Mouse (Mus musculus) forebrain, embryonic 10.5 days (tissue): Measurements from ENCODE around the gene Tgif2. TPM values are rescaled to one million over a fixed set of nuclear protein-coding genes. Genes with fewer than 3 reads are reported as not detected.
"Not testable (repeated sequence)": the region's sequence is repeated elsewhere in the genome, so short reads cannot be mapped to it uniquely, and the experiment has no call there.

ENCODE experiments used
- DNase-seq: peaks from one replicate; pipeline ENCODE4 v3.0.0-alpha.2; 2017; ENCODE audit warnings: low spot score; ENCODE audit errors: extremely low spot score
- H3K27ac ChIP-seq: fragments of 300-500 bp; sonication (generic); 2 replicates; pipeline ENCODE4 v1.5.1; 2016; ENCODE audit warnings: mild to moderate bottlenecking
- H3K27me3 ChIP-seq: fragments of 300-500 bp; sonication (generic); 2 replicates; pipeline ENCODE4 v1.6.1; 2016; ENCODE audit warnings: mild to moderate bottlenecking; ENCODE audit not compliant: poor library complexity, severe bottlenecking
- H3K36me3 ChIP-seq: fragments of 300-500 bp; sonication (generic); replicated peaks from 2 replicates; pipeline ENCODE4 v1.6.1; 2016; ENCODE audit warnings: mild to moderate bottlenecking, moderate library complexity
- H3K4me1 ChIP-seq: fragments of 300-500 bp; sonication (generic); 2 replicates; pipeline ENCODE4 v1.6.1; 2016
- H3K4me3 ChIP-seq: fragments of 300-500 bp; sonication (generic); 2 replicates; pipeline ENCODE4 v1.5.1; 2016; ENCODE audit warnings: mild to moderate bottlenecking, moderate library complexity
- H3K9me3 ChIP-seq: fragments of 300-500 bp; sonication (generic); 2 replicates; pipeline ENCODE4 v1.6.1; 2016; ENCODE audit warnings: mild to moderate bottlenecking, moderate library complexity
- WGBS: fragments of 180-500 bp; shearing (Covaris S2); methylation state at CpG from one replicate; pipeline ENCODE4 v1.1.7; 2016; 5-methylcytosine and 5-hydroxymethylcytosine counted together
- polyA plus RNA-seq: library from polyadenylated mRNA; unstranded; fragments of >200 nt; fragmentation: Nextera tagmentation; extraction: Ambion mirVana; gene quantifications from 2 replicates; pipeline ENCODE4 v1.2.1, GENCODE M21; 2016

Gene Tgif2
- polyA plus RNA-seq, 1 experiment from 2014 or later = 109 TPM

DNA sequence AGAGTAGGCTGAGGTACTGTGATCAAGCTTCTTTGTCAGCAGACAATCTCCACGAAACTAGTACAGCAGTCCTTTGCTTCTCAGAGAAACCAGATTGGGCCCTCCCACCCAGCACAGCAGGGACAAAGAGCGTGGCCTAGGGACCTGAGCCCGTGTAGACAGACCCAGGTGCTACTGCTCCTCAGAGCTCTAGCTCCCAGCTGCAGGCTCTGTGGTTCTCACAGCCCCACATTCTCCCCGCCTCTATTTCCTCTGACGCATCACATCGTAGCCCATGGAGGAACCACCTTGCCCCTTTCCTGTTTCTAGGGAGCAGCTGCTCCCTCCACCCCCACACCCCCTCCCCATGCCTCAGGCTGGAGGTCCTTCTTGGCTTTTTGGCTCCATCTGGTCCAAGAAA, 47.2 kb downstream of the Tgif2 start, which contains the start of gene Sla2:
Sla2 (minus strand) TSS at position 176 of the 400 bp plus-strand sequence.
- no peak for DNase-seq
- H3K27ac ChIP-seq = no peak within 1 kb of the TSS
- WGBS = 68% methylated on average over 6 of the region's 6 CpGs

DNA sequence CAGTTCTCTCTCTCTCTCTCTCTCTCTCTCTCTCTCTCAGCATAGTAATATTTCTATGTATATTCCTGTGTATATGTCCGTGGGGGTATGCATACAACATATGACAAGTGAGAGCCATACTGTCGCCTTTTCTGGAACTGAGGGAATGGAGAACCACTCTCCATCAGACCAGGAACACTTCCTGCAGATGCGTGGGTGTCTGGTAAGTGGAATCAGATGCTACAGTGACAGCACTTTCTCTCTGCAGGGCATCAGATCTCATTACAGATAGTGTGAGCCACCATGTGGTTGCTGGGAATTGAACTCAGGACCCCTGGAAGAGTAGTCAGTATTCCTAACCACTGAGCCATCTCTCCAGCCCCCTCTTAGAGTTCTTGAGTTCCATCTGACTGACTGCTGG, 48.7 kb downstream of the Tgif2 start:
- no peak for DNase-seq
- H3K36me3 ChIP-seq = no peaks in the 10 kb centered on the region
- no peaks in the 10 kb centered on the region for H3K9me3 ChIP-seq
- no peak overlapping the region for H3K27ac ChIP-seq
- 73% methylated on average over 3 of the region's 3 CpGs for WGBS
- H3K4me3 ChIP-seq = no peak overlapping the region
- no peaks in the 10 kb centered on the region for H3K27me3 ChIP-seq
- peaks cover 10% of the 10 kb centered on the region for H3K4me1 ChIP-seq

More for the DNA sequence above, 47.2 kb downstream of the Tgif2 start, which contains the start of gene Sla2:
- no peak within 1 kb of the TSS for H3K4me3 ChIP-seq
- peaks cover 1% of the 10 kb centered on the region; the same call in 1 of the 2 replicates for H3K4me1 ChIP-seq
- no peaks in the 10 kb centered on the region for H3K9me3 ChIP-seq
- H3K27me3 ChIP-seq = no peaks in the 10 kb centered on the region
- no peaks in the 10 kb centered on the region for H3K36me3 ChIP-seq

DNA sequence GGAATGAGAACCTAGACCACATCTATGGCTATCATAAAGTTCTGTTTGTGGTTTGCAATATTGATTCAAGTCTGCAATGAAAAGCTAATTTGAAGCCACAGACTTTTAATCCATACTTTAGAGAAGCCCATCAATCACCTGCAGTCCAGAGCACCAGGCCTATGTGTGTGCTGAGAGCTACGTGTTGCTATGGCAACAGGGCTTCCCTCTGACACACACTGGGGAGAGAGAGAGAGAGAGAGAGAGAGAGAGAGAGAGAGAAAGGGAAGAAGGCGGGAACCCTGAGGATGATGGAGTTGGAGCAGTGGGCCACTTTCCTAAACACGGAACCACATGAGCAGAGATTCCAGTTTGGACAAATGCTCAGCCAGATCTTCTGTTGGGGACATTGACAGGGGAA, 52.4 kb downstream of the Tgif2 start:
- Histone ChIP-seq H3K4me3 (no peak overlapping the region), H3K27me3 (no peaks in the 10 kb centered on the region), H3K9me3 (no peaks in the 10 kb centered on the region), H3K27ac (no peak overlapping the region), H3K36me3 (no peaks in the 10 kb centered on the region), H3K4me1 (peaks cover 10% of the 10 kb centered on the region)
- DNase-seq = no peak
- WGBS = 48% methylated on average over 3 of the region's 3 CpGs

- Histone ChIP-seq H3K9me3 (no peaks in the 10 kb centered on the region), H3K27ac (no peak overlapping the region), H3K36me3 (no peaks in the 10 kb centered on the region), H3K27me3 (no peaks in the 10 kb centered on the region), H3K4me3 (no peak overlapping the region), H3K4me1 (peaks cover 10% of the 10 kb centered on the region)
- 74% methylated on average over 6 of the region's 6 CpGs for WGBS
- no peak for DNase-seq
Measured at GRCm38 (mm10) chr2:156892821-156893220, 53.0 kb downstream of the Tgif2 start.

DNA sequence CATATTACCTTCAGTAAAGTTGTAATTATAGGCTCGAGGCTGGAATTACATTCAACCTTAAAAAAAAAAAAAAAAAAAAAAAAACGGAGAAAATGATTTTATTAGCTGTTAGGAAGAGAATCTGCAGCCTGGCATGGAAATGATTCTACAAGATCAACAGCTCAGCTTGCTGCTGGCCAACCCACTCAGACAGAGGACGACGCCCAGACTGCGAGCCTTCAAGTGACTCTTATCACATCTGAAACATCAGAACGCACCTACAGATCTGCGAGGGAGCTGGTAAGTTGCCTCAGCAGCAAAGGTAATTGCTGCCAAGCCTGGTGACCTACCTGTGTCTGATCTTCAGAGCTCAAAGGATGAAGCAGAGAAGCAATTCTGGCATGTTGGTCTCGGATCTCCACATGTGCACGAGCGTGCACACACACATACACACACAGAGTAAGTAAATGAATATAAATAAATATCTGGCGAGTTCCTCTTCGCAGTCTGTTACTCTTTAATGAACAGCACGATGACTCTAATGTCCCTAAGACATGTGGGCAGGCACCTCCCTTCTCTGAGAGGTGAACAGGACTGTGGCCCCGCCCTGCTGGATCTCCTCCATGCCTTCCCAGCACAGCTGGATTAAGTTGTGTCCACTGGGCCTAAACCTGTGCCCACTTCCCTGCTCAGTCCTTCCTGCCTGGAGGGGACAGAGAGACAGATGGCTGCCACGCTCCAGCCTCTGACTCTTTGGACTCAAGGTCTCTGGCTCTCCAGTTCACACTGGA, 54.9 kb downstream of the Tgif2 start:
- DNase-seq = no peak
- H3K27me3 ChIP-seq = no peaks in the 10 kb centered on the region
- H3K36me3 ChIP-seq = no peaks in the 10 kb centered on the region
- H3K4me3 ChIP-seq = no peak overlapping the region
- peaks cover 10% of the 10 kb centered on the region for H3K4me1 ChIP-seq
- 90% methylated on average over 15 of the region's 15 CpGs for WGBS
- no peaks in the 10 kb centered on the region for H3K9me3 ChIP-seq
- H3K27ac ChIP-seq = no peak overlapping the region

DNA sequence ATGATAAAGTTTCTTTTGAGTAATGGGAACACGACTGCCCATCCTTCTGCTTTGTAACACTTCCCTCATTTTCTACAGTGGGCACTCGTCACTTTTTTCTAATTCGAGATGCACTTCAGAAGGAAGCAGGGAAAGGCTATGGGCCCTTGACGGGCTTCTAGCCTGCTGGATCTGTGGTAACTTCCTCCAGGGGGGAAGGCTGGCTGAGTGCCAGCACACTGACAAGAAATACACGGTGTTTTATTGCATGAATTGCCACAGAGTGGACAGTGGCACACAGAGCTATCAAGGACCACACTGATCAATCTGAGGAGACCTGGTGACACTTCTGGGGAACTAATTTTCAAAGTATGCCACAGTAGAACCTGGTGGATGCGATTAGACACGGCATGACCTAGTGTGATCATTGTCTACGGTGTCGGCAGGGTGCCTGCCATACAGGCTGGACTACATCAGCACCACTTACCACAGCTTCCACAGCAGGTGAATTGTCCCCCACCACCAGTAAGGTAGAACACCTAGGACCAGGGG, 56.6 kb downstream of the Tgif2 start:
- Histone ChIP-seq H3K4me3 (no peak overlapping the region), H3K9me3 (no peaks in the 10 kb centered on the region), H3K27me3 (no peaks in the 10 kb centered on the region), H3K4me1 (peaks cover 10% of the 10 kb centered on the region), H3K27ac (no peak overlapping the region), H3K36me3 (no peaks in the 10 kb centered on the region)
- WGBS = 89% methylated on average over 9 of the region's 9 CpGs
- no peak for DNase-seq

DNA sequence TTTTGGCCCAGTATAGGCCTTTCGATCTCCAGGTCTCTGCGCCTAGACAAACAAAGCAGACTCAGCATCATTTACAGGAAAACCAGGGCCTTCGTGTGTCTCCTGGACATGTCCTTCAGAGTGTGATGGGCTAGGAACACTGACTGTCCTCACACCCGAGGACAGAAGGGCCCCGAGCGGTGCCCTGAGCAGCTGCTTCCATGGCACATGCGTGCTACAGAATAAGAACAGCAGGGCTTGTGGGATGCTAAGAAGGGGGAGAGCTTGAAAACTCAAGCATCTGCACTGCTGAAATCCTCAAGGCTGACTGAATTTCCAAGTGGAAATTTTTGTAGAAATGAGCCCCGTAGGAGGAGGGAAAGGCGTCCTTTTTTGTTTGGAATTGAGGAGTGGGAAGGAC, 57.2 kb downstream of the Tgif2 start:
- WGBS = 89% methylated on average over 9 of the region's 9 CpGs
- Histone ChIP-seq H3K27ac (no peak overlapping the region), H3K4me3 (no peak overlapping the region), H3K4me1 (peaks cover 8% of the 10 kb centered on the region), H3K9me3 (no peaks in the 10 kb centered on the region), H3K36me3 (no peaks in the 10 kb centered on the region), H3K27me3 (no peaks in the 10 kb centered on the region)
- no peak for DNase-seq

DNA sequence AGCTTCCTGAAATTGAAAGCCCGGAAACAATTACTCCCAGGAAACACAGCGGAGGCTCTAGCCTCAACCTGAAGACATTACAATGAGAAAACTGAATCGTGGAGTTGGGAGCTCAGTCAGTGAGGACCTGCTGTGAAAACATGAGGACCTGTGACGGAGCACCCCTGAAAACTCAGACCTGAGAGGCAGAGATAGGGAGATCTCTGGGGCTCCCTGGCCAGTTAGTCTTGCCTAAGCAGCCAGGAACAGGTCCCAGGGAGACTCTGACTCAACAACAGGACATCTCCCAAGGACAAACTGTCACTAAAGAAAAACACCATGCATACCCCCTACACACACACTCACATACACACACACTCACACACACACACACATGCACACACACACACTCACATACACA, 58.6 kb downstream of the Tgif2 start:
- Histone ChIP-seq H3K27me3 (no peaks in the 10 kb centered on the region), H3K4me1 (no peaks in the 10 kb centered on the region), H3K4me3 (no peak overlapping the region), H3K9me3 (no peaks in the 10 kb centered on the region), H3K27ac (no peak overlapping the region), H3K36me3 (no peaks in the 10 kb centered on the region)
- no peak for DNase-seq
- 81% methylated on average over 4 of the region's 4 CpGs for WGBS

DNA sequence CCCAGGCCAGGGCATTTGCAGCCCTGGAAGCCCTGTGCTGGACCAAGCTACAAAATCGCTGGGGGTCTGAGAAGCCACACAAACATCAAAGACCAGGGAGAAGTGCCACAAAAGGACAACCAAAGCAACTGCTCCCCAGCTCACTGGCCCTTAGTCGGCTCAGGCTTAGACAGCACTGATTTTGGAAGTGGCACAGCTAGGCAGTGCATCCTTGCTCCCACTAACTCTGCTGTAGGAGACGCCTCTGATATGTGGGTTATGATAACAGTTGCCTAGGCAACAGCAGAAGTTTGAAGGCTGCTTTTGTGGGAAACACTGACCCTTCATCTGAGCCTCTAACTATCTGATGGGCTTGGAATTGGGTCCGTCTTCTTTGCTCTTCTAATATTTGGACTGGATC, 59.4 kb downstream of the Tgif2 start:
- no peak overlapping the region for H3K4me3 ChIP-seq
- no peaks in the 10 kb centered on the region for H3K27me3 ChIP-seq
- H3K9me3 ChIP-seq = no peaks in the 10 kb centered on the region
- no peaks in the 10 kb centered on the region for H3K4me1 ChIP-seq
- DNase-seq = no peak
- H3K36me3 ChIP-seq = no peaks in the 10 kb centered on the region
- no peak overlapping the region for H3K27ac ChIP-seq
- 85% methylated on average over 4 of the region's 4 CpGs for WGBS

GRCm38 (mm10) chr2:156901344-156901743, 61.5 kb downstream of the Tgif2 start:
- Histone ChIP-seq H3K9me3 (no peaks in the 10 kb centered on the region), H3K36me3 (no peaks in the 10 kb centered on the region), H3K27ac (no peak overlapping the region), H3K4me1 (peaks cover 6% of the 10 kb centered on the region; the same call in 1 of the 2 replicates), H3K27me3 (no peaks in the 10 kb centered on the region), H3K4me3 (no peak overlapping the region)
- WGBS = 72% methylated on average over 2 of the region's 2 CpGs
- no peak for DNase-seq

GRCm38 (mm10) chr2:156901883-156902282, 62.1 kb downstream of the Tgif2 start:
- Histone ChIP-seq H3K9me3 (no peaks in the 10 kb centered on the region), H3K27ac (no peak overlapping the region), H3K4me3 (no peak overlapping the region), H3K36me3 (no peaks in the 10 kb centered on the region), H3K4me1 (peaks cover 6% of the 10 kb centered on the region; the same call in 1 of the 2 replicates), H3K27me3 (no peaks in the 10 kb centered on the region)
- 90% methylated on average over 6 of the region's 6 CpGs for WGBS
- no peak for DNase-seq

GRCm38 (mm10) chr2:156902411-156902810, 62.6 kb downstream of the Tgif2 start:
- not testable (repeated sequence) for H3K27ac ChIP-seq, DNase-seq, H3K36me3 ChIP-seq, H3K9me3 ChIP-seq, H3K4me3 ChIP-seq, H3K4me1 ChIP-seq, H3K27me3 ChIP-seq
- 85% methylated on average over 4 of the region's 4 CpGs for WGBS

- Histone ChIP-seq H3K36me3 (no peaks in the 10 kb centered on the region), H3K27ac (no peak overlapping the region), H3K4me1 (peaks cover 6% of the 10 kb centered on the region; the same call in 1 of the 2 replicates), H3K27me3 (no peaks in the 10 kb centered on the region), H3K4me3 (no peak overlapping the region), H3K9me3 (no peaks in the 10 kb centered on the region)
- no peak for DNase-seq
- WGBS = 24% methylated on average over 2 of the region's 2 CpGs
Measured at GRCm38 (mm10) chr2:156903367-156903766, 63.6 kb downstream of the Tgif2 start.
